Mouse (Mus musculus) limb, embryonic 11.5 days (tissue): ENCODE data around the gene Retnlb. TPM values are rescaled to one million over a fixed set of nuclear protein-coding genes. Genes with fewer than 3 reads are reported as not detected.

Source experiments
- ATAC-seq: fragments of 200-750 bp; cut with Nextera tagmentation; 2 replicates; pipeline ENCODE4 v1.8.0; 2017; ENCODE audit warnings: low read depth; ENCODE audit not compliant: insufficient number of reproducible peaks, low FRiP score, low TSS enrichment
- DNase-seq: peaks from one replicate; pipeline ENCODE4 v3.0.0-alpha.2; 2015; ENCODE audit warnings: low spot score
- H3K27ac ChIP-seq: fragments of 300-500 bp; sonication (generic); replicated peaks from 2 replicates; pipeline ENCODE4 v1.5.1; 2014; ENCODE audit warnings: low read depth, mild to moderate bottlenecking, low read length
- H3K27me3 ChIP-seq: fragments of 300-500 bp; sonication (generic); 2 replicates; pipeline ENCODE4 v1.6.1; 2014; ENCODE audit warnings: mild to moderate bottlenecking, low read length, mixed read lengths; ENCODE audit not compliant: control insufficient read depth, insufficient read depth
- H3K36me3 ChIP-seq: fragments of 300-500 bp; sonication (generic); 2 replicates; pipeline ENCODE4 v1.6.1; 2014; ENCODE audit warnings: mild to moderate bottlenecking, low read length, moderate library complexity, mixed read lengths; ENCODE audit not compliant: control insufficient read depth, insufficient read depth
- H3K4me1 ChIP-seq: fragments of 300-500 bp; sonication (generic); 2 replicates; pipeline ENCODE4 v1.6.1; 2014; ENCODE audit warnings: low read length, mixed read lengths; ENCODE audit not compliant: control insufficient read depth, insufficient read depth
- H3K4me2 ChIP-seq: fragments of 300-500 bp; sonication (generic); 2 replicates; pipeline ENCODE4 v1.6.1; 2014; ENCODE audit warnings: low read depth, mild to moderate bottlenecking, moderate library complexity; ENCODE audit not compliant: severe bottlenecking
- H3K4me3 ChIP-seq: fragments of 300-500 bp; sonication (generic); 2 replicates; pipeline ENCODE4 v1.5.1; 2014; ENCODE audit warnings: low read depth, low read length
- H3K9ac ChIP-seq: fragments of 300-500 bp; sonication (generic); 2 replicates; pipeline ENCODE4 v1.6.1; 2014; ENCODE audit warnings: mild to moderate bottlenecking, low read length
- H3K9me3 ChIP-seq: fragments of 300-500 bp; sonication (generic); 2 replicates; pipeline ENCODE4 v1.6.1; 2016; ENCODE audit warnings: low read length; ENCODE audit not compliant: control insufficient read depth
- WGBS: fragments of 180-500 bp; shearing (Covaris S2); extraction: QIAGEN DNeasy Blood & Tissue Kit; methylation state at CpG from one replicate; pipeline ENCODE4 v1.1.7; 2014; 5-methylcytosine and 5-hydroxymethylcytosine counted together
- polyA plus RNA-seq: library from polyadenylated mRNA; unstranded; fragments of >200 nt; fragmentation: Nextera tagmentation; extraction: Ambion mirVana; gene quantifications from 2 replicates; pipeline ENCODE4 v1.2.1, GENCODE M21; 2014

Gene Retnlb
- polyA plus RNA-seq, result not detected in 2 replicates

DNA sequence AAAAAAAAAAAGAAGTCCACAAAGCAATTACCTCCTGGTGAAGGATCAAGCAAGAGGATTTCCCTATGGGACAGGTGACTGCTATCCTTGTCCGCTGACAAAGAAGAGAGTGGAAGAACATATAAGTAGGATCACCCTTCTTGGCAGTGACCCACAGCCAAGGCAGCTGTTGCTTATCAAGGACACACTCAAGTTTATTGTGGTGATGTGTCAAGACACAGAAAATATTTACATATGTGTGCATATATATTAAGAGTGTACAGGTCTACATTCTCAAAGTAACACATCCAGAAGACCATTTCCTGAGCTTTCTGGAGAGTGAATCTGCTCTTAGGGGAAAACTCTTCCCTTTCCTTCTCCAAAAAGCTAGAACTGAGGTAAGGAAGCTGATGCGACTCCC, at the start of gene Retnlb:
Gene Retnlb (plus strand): TSS at position 162 of the 400 bp plus-strand sequence.
- Histone ChIP-seq H3K4me1 (no peaks in the 10 kb centered on the region), H3K36me3 (no peaks in the 10 kb centered on the region), H3K27me3 (no peaks in the 10 kb centered on the region), H3K4me3 (no peak within 1 kb of the TSS), H3K9ac (no peak within 1 kb of the TSS), H3K27ac (no peak within 1 kb of the TSS), H3K9me3 (no peaks in the 10 kb centered on the region), H3K4me2 (no peak within 1 kb of the TSS)
- 96% methylated on average over 2 of the region's 2 CpGs for WGBS
- DNase-seq (no peak), ATAC-seq (no peak)

DNA sequence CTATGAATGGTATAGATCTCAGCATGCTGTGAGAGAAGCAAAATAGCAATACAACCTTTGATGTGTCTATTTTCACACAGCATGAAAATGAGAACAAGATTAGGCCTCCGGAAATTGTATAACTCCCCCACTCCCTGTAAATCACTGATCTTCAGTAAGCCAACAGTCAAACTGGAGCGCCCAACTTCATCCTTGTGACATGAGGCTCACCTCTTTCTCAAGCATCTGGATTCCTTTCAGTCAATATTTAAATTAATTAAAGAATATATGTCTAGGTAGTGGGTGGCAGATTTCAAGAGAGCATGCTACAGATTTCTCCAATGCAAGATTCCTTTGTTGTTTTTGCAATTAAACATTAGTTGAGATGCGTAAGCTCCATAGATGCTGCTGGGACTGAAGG, 47.5 kb upstream of the Retnlb start:
- Histone ChIP-seq H3K4me1 (no peaks in the 10 kb centered on the region), H3K36me3 (no peaks in the 10 kb centered on the region), H3K4me3 (no peak overlapping the region), H3K4me2 (no peak overlapping the region), H3K9me3 (no peaks in the 10 kb centered on the region), H3K27ac (no peak overlapping the region), H3K9ac (no peak overlapping the region), H3K27me3 (no peaks in the 10 kb centered on the region)
- WGBS, result 89% methylated on average over 3 of the region's 3 CpGs
- no peak for DNase-seq
- ATAC-seq, result no peak

DNA sequence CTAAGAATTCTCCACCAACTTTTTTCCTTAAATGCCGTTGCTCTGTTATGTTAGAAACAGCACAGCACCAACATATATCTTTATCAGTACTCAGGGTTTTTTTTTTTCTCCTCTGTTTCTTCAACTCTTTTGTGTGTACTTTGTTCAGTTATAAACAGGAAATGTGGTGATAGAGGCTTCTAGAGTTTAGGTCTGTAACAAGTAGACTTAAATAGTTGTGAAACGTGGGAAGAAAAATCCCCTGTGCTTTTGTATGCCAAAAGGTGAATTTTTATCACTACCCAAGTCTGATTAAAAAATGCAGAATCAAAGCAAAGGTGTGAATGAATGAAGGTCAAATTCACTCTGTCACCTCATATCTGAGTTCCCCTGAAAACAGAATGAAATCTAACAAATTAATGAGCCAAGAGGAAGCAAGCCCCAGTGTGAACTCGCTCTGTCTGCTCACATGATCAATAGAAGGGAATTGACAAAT, 44.6 kb upstream of the Retnlb start, which contains the start of gene Trat1:
Gene Trat1 (minus strand): TSS at position 51 of the 475 bp plus-strand sequence.
- H3K9me3 ChIP-seq, result no peaks in the 10 kb centered on the region
- no peak for ATAC-seq
- no peak within 1 kb of the TSS for H3K27ac ChIP-seq
- WGBS, result 83% methylated on average over 3 of the region's 3 CpGs
- no peak within 1 kb of the TSS for H3K4me3 ChIP-seq
- no peak for DNase-seq
- no peaks in the 10 kb centered on the region for H3K27me3 ChIP-seq
- no peaks in the 10 kb centered on the region for H3K36me3 ChIP-seq
- H3K4me2 ChIP-seq, result no peak within 1 kb of the TSS
- no peaks in the 10 kb centered on the region for H3K4me1 ChIP-seq
- H3K9ac ChIP-seq, result no peak within 1 kb of the TSS

DNA sequence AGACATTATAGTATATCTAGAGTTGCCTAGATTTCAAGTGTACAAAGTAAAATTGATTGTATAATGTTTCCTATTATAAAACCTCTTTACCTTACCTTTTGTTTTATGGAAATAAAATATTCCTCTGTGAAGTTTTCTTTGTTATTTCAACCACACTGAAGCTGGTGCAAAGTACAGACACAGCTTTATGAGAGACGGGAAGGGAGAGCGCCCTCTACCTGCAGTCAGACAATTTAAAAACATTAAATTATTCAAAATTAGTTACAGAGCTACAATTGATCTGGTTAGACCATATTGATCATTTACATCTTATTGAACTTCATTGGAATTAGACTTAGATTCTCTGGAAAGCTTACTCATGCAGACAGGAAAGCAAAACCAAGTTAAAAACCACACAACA, 39.4 kb upstream of the Retnlb start:
- DNase-seq (no peak), ATAC-seq (no peak)
- no peaks in the 10 kb centered on the region for H3K36me3 ChIP-seq
- no peak overlapping the region for H3K4me2 ChIP-seq
- H3K4me1 ChIP-seq, result no peaks in the 10 kb centered on the region
- H3K27me3 ChIP-seq, result no peaks in the 10 kb centered on the region
- H3K9ac ChIP-seq, result no peak overlapping the region
- 69% methylated on average over 2 of the region's 2 CpGs for WGBS
- H3K27ac ChIP-seq, result no peak overlapping the region
- no peaks in the 10 kb centered on the region for H3K9me3 ChIP-seq
- H3K4me3 ChIP-seq, result no peak overlapping the region

DNA sequence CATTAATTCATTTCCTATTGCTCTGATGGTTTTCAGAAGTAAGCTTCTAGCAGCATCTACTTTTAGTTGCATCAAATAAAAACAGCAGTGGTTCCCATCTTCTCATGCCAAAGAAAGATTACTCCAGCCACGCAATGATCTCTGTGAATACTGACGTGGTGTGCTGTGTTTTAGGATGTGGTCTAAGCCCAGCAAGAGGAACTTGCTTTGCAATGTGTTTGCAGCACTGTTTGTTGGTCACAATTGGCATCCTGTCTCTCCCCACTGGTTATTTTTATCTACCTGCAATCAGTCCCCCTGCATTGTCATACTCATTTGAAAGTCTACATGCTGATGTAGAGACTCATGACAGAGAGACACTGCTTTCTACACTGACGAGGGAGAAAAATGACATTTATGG, 30.4 kb upstream of the Retnlb start:
- DNase-seq (no peak), ATAC-seq (no peak)
- Histone ChIP-seq H3K4me2 (no peak overlapping the region), H3K36me3 (no peaks in the 10 kb centered on the region), H3K27me3 (no peaks in the 10 kb centered on the region), H3K9ac (no peak overlapping the region), H3K4me3 (no peak overlapping the region), H3K27ac (no peak overlapping the region), H3K9me3 (no peaks in the 10 kb centered on the region), H3K4me1 (no peaks in the 10 kb centered on the region)
- 80% methylated on average over 3 of the region's 3 CpGs for WGBS

DNA sequence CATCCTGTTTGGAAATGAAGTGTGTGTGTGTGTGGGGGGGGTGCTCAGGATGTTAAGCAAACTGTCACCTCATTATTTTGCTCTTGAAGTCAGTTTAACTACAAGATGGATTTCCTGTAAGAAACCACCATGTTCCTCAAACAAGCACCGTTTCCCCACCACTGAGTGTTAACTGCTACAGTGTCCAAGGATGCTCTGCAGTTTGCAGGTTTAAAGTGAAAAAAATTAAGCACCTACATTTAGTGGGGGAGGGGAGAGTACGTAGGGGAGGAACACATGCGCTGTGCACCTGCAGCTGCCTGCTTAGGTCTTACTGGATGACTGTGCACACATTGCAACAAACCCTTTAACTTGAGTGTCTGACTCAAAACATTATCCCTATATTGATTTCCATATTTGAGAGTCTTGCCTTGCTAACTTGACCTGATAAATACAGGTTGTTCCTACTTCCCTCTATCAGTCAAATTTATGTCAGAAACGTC, 27.9 kb upstream of the Retnlb start:
- Histone ChIP-seq H3K4me1 (no peaks in the 10 kb centered on the region), H3K9ac (no peak overlapping the region), H3K4me2 (no peak overlapping the region), H3K9me3 (no peaks in the 10 kb centered on the region), H3K4me3 (no peak overlapping the region), H3K27me3 (no peaks in the 10 kb centered on the region), H3K36me3 (no peaks in the 10 kb centered on the region), H3K27ac (no peak overlapping the region)
- ATAC-seq (no peak), DNase-seq (no peak)
- WGBS, result 54% methylated on average over 4 of the region's 4 CpGs

DNA sequence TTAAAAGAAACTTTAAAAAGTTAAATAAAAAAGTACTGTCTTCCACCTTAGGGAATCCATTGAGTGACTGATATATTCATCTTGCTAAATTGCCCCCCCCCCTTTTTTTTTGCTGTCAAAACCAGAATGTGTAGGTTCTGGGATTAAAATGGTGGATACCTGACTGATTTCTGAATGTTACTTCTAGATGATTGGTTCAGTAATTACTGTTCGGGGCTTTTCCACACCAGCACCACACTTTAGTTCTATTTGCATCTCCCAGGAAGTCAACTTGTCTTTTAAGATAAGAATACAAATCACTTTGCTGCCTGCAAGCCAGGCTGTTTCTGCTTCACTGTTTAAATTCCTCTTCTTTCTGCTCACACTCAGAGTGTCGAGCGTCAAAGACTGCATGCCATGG, 18.4 kb upstream of the Retnlb start:
- ATAC-seq (no peak), DNase-seq (no peak)
- H3K36me3 ChIP-seq, result no peaks in the 10 kb centered on the region
- no peak overlapping the region for H3K9ac ChIP-seq
- no peak overlapping the region for H3K4me2 ChIP-seq
- no peak overlapping the region for H3K27ac ChIP-seq
- no peak overlapping the region for H3K4me3 ChIP-seq
- H3K9me3 ChIP-seq, result no peaks in the 10 kb centered on the region
- no peaks in the 10 kb centered on the region for H3K4me1 ChIP-seq
- no peaks in the 10 kb centered on the region for H3K27me3 ChIP-seq
- 78% methylated on average over 3 of the region's 3 CpGs for WGBS

DNA sequence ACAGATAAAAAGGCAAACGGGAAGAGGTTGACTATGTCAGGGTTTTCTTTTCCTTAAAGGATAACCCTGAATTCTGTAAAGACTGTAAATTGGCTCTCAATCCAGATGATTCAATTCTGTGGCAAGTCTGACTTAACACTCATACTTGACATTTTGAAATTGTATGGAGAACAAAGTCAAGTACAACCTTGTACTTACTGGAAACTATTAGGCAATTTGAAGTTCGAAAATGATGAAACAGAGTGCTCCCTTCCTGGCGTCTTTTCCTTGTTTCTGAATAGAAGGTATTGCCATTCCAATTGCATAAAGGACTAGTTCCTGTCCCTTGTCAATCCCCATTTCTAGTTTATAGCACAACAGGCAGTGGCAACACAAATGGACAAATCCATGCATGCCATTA, 17.2 kb upstream of the Retnlb start:
- Histone ChIP-seq H3K27ac (no peak overlapping the region), H3K9me3 (no peaks in the 10 kb centered on the region)
- no peak for ATAC-seq

DNA sequence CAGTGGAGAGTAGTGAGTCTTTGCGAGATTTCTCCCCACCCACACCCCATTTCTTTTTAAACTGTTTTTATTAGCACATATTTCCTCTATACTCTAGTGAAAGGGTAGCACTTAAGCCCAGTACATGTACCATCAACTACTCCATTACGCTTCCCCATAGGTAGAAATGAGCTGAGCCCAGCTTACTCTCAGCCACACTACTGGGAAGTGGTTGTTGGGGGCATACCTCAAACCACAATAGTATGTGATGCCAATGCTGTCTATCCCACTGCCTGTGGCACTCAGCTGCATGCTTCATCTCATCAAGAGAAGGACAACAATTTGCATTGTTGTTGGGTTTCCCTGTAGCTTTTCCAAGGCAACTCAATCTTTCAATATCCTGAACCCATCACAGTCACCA, 15.8 kb upstream of the Retnlb start:
- no peaks in the 10 kb centered on the region for H3K4me1 ChIP-seq
- H3K27ac ChIP-seq, result no peak overlapping the region
- no peaks in the 10 kb centered on the region for H3K27me3 ChIP-seq
- ATAC-seq, result no peak
- no peaks in the 10 kb centered on the region for H3K36me3 ChIP-seq
- DNase-seq, result no peak
- H3K9me3 ChIP-seq, result no peaks in the 10 kb centered on the region
- H3K4me3 ChIP-seq, result no peak overlapping the region
- H3K9ac ChIP-seq, result no peak overlapping the region
- WGBS, result 83% methylated on average over 2 of the region's 2 CpGs
- no peak overlapping the region for H3K4me2 ChIP-seq

More for the DNA sequence above, 17.2 kb upstream of the Retnlb start:
- H3K4me3 ChIP-seq, result no peak overlapping the region
- H3K36me3 ChIP-seq, result no peaks in the 10 kb centered on the region
- WGBS, result 87% methylated on average over 3 of the region's 3 CpGs
- DNase-seq, result no peak
- no peak overlapping the region for H3K9ac ChIP-seq
- no peaks in the 10 kb centered on the region for H3K4me1 ChIP-seq
- no peaks in the 10 kb centered on the region for H3K27me3 ChIP-seq
- no peak overlapping the region for H3K4me2 ChIP-seq
